Mouse (Mus musculus) cerebellum, adult 2 months (tissue): ENCODE results near the gene Rhoa.

Experiments used
- CTCF ChIP-seq: fragments of 200-500 bp; IDR thresholded peaks from 2 replicates; pipeline ENCODE4 v1.5.1; 2011; ENCODE audit warnings: low read depth, mild to moderate bottlenecking, control low read depth, low read length, moderate library complexity, borderline replicate concordance; ENCODE audit not compliant: insufficient read depth
- POLR2A ChIP-seq: fragments of 200-500 bp; IDR thresholded peaks from 2 replicates; pipeline ENCODE4 v1.6.1; 2011; ENCODE audit warnings: low read length, control low read depth, borderline replicate concordance; ENCODE audit not compliant: insufficient read depth

- no peak for TF ChIP-seq CTCF
- TF ChIP-seq POLR2A, result peak; percentile 29; the same call in 1 of the 2 replicates
Measured at GRCm38 (mm10) chr9:108296453-108297355, 9.2 kb upstream of the Rhoa start, which contains the start of gene Amt.
